Mouse (Mus musculus): ENCODE data around the gene Gm10715.
"Not testable (repeated sequence)": the region's sequence is repeated elsewhere in the genome, so short reads cannot be mapped to it uniquely, and the experiment has no call there.

DNA sequence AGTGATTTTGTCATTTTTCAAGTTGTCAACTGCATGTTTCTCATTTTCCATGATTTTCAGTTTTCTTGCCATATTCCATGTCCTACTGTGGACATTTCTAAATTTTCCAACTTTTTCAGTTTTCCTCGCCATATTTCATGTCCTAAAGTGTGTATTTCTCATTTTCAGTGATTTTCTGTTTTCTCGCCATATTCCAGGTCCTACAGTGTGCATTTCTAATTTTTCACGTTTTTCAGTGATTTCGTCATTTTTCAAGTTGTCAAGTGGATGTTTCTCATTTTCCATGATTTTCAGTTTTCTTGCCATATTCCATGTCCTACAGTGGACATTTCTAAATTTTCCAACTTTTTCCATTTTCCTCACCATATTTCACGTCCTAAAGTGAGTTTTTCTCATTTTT lies 30.5 kb upstream of the Gm10715 start:
- TF ChIP-seq CTCF, EP300 (IDR thresholded peaks at IDR 0.05): not testable (repeated sequence)
